Mouse (Mus musculus): ENCODE data around the gene Pou3f3.

DNA sequence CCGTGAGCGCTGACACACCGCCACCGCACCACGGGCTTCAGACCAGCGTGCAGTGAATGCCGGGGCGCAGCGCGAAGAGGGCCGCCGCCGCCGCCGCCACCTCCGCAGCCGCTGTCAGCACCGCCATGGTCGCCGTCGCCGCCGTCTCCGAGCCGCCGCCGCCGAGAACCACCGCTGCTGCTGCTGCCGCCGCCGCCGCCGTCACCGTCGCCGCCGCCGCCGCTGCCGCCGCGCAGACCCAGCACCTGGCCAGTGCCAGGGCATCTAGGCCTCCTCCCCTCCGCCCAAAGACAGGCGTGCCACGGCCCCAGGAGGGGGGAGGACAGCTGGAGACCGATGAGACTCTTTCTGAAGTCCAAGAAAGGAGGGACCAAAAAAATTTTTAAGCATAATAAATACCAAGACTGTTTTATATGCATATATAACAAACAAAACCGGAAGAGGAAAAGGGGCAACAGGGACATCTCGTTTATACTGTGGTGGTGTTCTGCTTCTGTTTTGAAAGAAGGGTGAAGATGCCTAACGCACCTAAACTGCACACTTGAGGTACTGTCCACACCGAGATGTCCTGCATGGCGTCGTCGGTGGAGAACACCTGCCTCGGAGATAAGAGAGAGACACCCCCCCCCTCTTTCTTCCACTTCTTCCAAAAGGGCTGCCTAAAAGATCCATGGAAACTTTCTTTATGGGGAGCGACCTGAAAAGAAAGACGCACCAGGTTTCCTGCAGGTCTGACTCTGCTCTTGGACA is 3.2 kb downstream of the Pou3f3 start:
- no peak for TF ChIP-seq GATA1 (IDR thresholded peaks at IDR 0.05; ENCODE audit: low read length)
- no peak for TF ChIP-seq TAL1 (IDR thresholded peaks at IDR 0.05; ENCODE audit: low read length)
